Mouse (Mus musculus): ENCODE results near the gene Rbbp4. TPM values are rescaled to one million over a fixed set of nuclear protein-coding genes. Genes with fewer than 3 reads are reported as not detected.
"Not testable (repeated sequence)": the region's sequence is repeated elsewhere in the genome, so short reads cannot be mapped to it uniquely, and the experiment has no call there.

The Rbbp4 gene
- polyA plus RNA-seq, 1 experiment from 2014 or later = 349 TPM

DNA sequence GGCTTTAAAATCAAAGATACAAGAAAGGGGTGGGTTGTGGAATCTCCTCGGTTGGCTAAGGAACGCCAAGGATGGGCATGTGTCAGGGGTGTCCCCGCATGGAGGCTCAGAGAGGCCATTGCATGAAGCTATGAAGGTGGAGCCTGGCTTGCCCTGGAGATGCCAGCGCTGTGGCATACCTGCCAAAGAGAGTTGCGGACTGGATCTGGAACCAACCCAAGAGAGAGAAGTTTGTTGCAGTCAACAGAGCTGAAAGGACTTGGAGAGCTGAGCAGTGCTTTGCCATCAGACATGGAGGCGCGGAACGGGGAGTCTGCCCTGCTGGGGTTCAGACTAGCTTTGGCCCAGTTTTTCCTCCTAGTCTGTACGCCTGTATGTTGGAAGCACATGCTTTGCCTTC lies 28.3 kb upstream of the Rbbp4 start:
- Histone ChIP-seq H3K4me1 (ENCODE audit: control insufficient read depth, insufficient read depth, low read length) (no peaks in the 10 kb centered on the region), H3K27me3 (ENCODE audit: control insufficient read depth, insufficient read depth, low read length) (no peaks in the 10 kb centered on the region), H3K4me3 (replicated peaks; ENCODE audit: low read depth, low read length) (no peak overlapping the region), H3K9me3 (ENCODE audit: control insufficient read depth, low read length) (no peaks in the 10 kb centered on the region), H3K36me3 (ENCODE audit: control insufficient read depth, insufficient read depth, low read length) (peaks cover 25% of the 10 kb centered on the region), H3K27ac (replicated peaks; ENCODE audit: low read depth, low read length) (no peak overlapping the region), H3K4me2 (ENCODE audit: low read length) (no peak overlapping the region), H3K9ac (replicated peaks; ENCODE audit: low read length) (no peak overlapping the region)
- ATAC-seq (ENCODE audit: low FRiP score, low TSS enrichment) (no peak), DNase-seq (no peak)
- WGBS = 93% methylated on average over 9 of the region's 9 CpGs

DNA sequence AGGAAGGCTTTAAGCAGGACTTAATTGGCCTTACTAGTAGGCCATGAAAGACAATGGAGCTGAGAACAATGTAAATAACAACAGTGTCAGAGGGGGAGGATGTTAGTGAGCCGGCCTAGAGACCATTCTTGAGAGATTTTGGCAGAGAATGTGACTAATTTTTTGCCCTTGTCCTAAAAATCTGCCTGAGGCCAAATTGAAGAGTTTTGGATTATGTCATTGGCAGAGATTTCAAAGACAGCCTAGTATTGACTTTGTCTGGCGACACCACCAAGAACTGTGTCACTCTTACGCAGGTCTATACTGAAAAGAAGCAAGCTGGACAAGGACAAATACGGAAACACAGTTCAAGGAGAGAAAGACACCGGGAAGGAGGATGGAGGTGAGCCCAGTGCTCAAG lies 27.6 kb upstream of the Rbbp4 start:
- Histone ChIP-seq H3K4me1 (ENCODE audit: control insufficient read depth, insufficient read depth, low read length) (no peaks in the 10 kb centered on the region), H3K9ac (replicated peaks; ENCODE audit: low read length) (no peak overlapping the region), H3K4me2 (ENCODE audit: low read length) (no peak overlapping the region), H3K4me3 (replicated peaks; ENCODE audit: low read depth, low read length) (no peak overlapping the region), H3K27me3 (ENCODE audit: control insufficient read depth, insufficient read depth, low read length) (no peaks in the 10 kb centered on the region), H3K36me3 (ENCODE audit: control insufficient read depth, insufficient read depth, low read length) (peaks cover 31% of the 10 kb centered on the region), H3K27ac (replicated peaks; ENCODE audit: low read depth, low read length) (no peak overlapping the region), H3K9me3 (ENCODE audit: control insufficient read depth, low read length) (no peaks in the 10 kb centered on the region)
- WGBS = 71% methylated on average over 5 of the region's 5 CpGs
- no peak for ATAC-seq (ENCODE audit: low FRiP score, low TSS enrichment)
- no peak for DNase-seq

DNA sequence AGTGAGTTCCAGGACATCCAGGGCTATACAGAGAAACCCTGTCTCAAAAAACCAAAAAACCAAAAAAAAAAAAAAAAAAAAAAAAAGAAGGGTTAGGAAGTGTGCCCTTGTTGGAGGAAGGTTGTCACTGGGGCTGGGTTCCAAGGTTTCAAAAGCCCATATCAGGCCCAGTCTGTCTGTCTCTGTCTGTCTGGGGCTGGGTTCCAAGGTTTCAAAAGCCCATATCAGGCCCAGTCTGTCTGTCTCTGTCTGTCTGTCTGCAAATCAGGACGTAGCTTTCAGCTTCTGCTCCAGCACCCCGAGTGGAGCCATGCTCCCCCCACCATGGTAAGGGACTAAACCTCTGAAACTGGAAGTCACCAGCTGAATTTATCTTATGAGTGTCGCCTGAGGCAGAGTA lies 27.1 kb upstream of the Rbbp4 start:
- 81% methylated on average over 3 of the region's 3 CpGs for WGBS
- H3K9me3 ChIP-seq (ENCODE audit: control insufficient read depth, low read length); ATAC-seq (ENCODE audit: low FRiP score, low TSS enrichment); H3K27ac ChIP-seq (replicated peaks; ENCODE audit: low read depth, low read length); H3K4me1 ChIP-seq (ENCODE audit: control insufficient read depth, insufficient read depth, low read length); DNase-seq; H3K4me2 ChIP-seq (ENCODE audit: low read length); H3K27me3 ChIP-seq (ENCODE audit: control insufficient read depth, insufficient read depth, low read length); H3K9ac ChIP-seq (replicated peaks; ENCODE audit: low read length); H3K4me3 ChIP-seq (replicated peaks; ENCODE audit: low read depth, low read length): not testable (repeated sequence)
- H3K36me3 ChIP-seq (ENCODE audit: control insufficient read depth, insufficient read depth, low read length) = peaks cover 37% of the 10 kb centered on the region

DNA sequence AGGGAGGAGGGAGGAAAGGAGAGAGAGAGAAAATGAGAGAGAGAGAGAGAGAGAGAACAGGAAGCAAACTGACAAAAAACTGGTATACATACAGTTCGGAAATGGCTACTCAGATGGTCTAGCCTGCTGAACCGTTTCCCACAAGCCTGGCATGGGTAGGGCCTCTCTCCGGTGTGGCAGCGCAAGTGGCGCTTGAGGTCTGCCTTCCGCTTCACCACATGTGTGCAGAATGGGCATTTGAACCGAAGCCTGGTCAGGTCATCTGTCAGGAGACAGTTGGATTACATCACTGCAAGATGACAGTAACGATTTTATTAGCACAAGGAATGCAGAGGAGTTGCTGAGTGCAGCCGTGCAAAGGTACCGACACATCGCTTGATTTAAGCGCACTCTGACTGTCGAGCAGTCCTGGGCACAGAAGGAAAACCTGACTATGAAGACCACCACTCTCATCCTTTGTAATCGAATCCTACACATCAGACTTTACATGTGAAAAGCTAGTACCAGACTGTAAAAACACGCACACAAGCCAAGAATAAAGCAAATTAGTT lies 22.5 kb upstream of the Rbbp4 start:
- ATAC-seq (ENCODE audit: low FRiP score, low TSS enrichment) (no peak), DNase-seq (no peak)
- 84% methylated on average over 15 of the region's 15 CpGs for WGBS
- H3K4me3 ChIP-seq (replicated peaks; ENCODE audit: low read depth, low read length) = no peak overlapping the region
- no peak overlapping the region for H3K27ac ChIP-seq (replicated peaks; ENCODE audit: low read depth, low read length)
- no peaks in the 10 kb centered on the region for H3K4me1 ChIP-seq (ENCODE audit: control insufficient read depth, insufficient read depth, low read length)
- H3K9me3 ChIP-seq (ENCODE audit: control insufficient read depth, low read length) = no peaks in the 10 kb centered on the region
- no peak overlapping the region for H3K9ac ChIP-seq (replicated peaks; ENCODE audit: low read length)
- H3K4me2 ChIP-seq (ENCODE audit: low read length) = no peak overlapping the region
- no peaks in the 10 kb centered on the region for H3K27me3 ChIP-seq (ENCODE audit: control insufficient read depth, insufficient read depth, low read length)
- peaks cover 62% of the 10 kb centered on the region for H3K36me3 ChIP-seq (ENCODE audit: control insufficient read depth, insufficient read depth, low read length)

DNA sequence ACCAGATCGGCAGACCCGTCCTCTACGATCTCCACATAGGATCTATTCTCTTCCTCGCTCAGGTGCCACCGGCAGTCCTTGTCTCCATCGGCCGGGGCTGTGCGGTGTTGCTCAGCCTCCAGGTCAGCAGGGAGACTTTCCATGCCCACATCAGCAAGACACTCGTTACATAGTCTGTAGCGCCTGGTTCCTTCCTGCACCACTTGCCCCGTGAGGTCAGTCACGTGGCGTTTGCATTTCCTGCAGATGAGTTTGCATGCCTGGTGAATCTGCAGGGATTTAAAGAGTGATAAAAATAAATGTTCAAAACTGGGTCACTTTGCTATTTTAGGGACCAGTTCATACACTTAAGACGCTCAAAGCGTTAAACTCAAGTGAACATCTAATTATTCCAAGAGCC lies 19.1 kb upstream of the Rbbp4 start:
- Histone ChIP-seq H3K9ac (replicated peaks; ENCODE audit: low read length) (no peak overlapping the region), H3K36me3 (ENCODE audit: control insufficient read depth, insufficient read depth, low read length) (peaks cover 51% of the 10 kb centered on the region), H3K27me3 (ENCODE audit: control insufficient read depth, insufficient read depth, low read length) (no peaks in the 10 kb centered on the region), H3K9me3 (ENCODE audit: control insufficient read depth, low read length) (no peaks in the 10 kb centered on the region), H3K4me1 (ENCODE audit: control insufficient read depth, insufficient read depth, low read length) (no peaks in the 10 kb centered on the region), H3K4me3 (replicated peaks; ENCODE audit: low read depth, low read length) (no peak overlapping the region), H3K4me2 (ENCODE audit: low read length) (no peak overlapping the region), H3K27ac (replicated peaks; ENCODE audit: low read depth, low read length) (no peak overlapping the region)
- no peak for ATAC-seq (ENCODE audit: low FRiP score, low TSS enrichment)
- DNase-seq = no peak
- WGBS = 90% methylated on average over 15 of the region's 15 CpGs

DNA sequence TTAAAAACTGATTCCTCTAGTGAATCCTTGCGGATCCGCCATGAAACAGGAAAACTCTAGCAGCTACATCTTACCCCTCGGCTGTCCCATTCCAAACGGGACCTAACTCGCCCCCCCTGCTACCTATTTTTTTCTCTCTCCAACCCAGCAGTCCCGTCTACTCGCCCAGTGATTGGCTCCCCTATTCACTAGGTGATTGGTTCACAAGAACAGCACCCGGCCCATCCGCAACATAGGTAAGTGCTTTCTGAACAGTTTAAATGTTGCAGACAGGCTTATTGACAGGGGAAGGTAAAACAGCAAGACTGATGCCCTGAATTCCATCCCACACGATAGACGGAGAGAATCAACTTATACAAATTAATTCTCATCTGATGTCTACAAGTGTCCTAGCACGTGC lies 18.0 kb upstream of the Rbbp4 start:
- Histone ChIP-seq H3K27ac (replicated peaks; ENCODE audit: low read depth, low read length) (no peak overlapping the region), H3K9me3 (ENCODE audit: control insufficient read depth, low read length) (no peaks in the 10 kb centered on the region), H3K36me3 (ENCODE audit: control insufficient read depth, insufficient read depth, low read length) (peaks cover 44% of the 10 kb centered on the region), H3K4me3 (replicated peaks; ENCODE audit: low read depth, low read length) (no peak overlapping the region), H3K27me3 (ENCODE audit: control insufficient read depth, insufficient read depth, low read length) (no peaks in the 10 kb centered on the region), H3K9ac (replicated peaks; ENCODE audit: low read length) (no peak overlapping the region), H3K4me1 (ENCODE audit: control insufficient read depth, insufficient read depth, low read length) (no peaks in the 10 kb centered on the region), H3K4me2 (ENCODE audit: low read length) (no peak overlapping the region)
- WGBS = 92% methylated on average over 12 of the region's 12 CpGs
- DNase-seq (no peak), ATAC-seq (ENCODE audit: low FRiP score, low TSS enrichment) (no peak)

DNA sequence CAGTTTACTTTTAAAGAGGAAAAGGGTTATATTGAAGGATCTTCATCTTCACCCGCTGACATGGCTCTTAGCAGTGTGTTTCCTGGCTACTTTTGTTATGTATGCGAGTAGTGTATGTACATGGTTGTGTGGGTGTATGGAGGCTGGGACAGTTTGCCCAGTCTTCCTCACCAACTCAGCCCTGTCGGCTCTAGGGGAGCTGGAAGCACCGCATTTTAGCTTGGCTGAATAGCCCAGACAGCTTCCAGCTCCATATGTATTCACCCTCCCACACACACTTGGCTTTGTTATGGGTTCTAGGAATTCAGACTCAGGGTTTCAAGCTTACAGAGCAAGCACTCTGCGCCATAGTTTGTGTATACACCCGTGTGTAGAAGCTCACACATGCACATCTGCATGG lies 15.9 kb upstream of the Rbbp4 start:
- no peak for ATAC-seq (ENCODE audit: low FRiP score, low TSS enrichment)
- no peak for DNase-seq
- Histone ChIP-seq H3K9ac (replicated peaks; ENCODE audit: low read length) (no peak overlapping the region), H3K4me1 (ENCODE audit: control insufficient read depth, insufficient read depth, low read length) (no peaks in the 10 kb centered on the region), H3K27me3 (ENCODE audit: control insufficient read depth, insufficient read depth, low read length) (no peaks in the 10 kb centered on the region), H3K9me3 (ENCODE audit: control insufficient read depth, low read length) (no peaks in the 10 kb centered on the region), H3K27ac (replicated peaks; ENCODE audit: low read depth, low read length) (no peak overlapping the region), H3K36me3 (ENCODE audit: control insufficient read depth, insufficient read depth, low read length) (peaks cover 35% of the 10 kb centered on the region), H3K4me3 (replicated peaks; ENCODE audit: low read depth, low read length) (no peak overlapping the region), H3K4me2 (ENCODE audit: low read length) (no peak overlapping the region)
- WGBS = 71% methylated on average over 6 of the region's 6 CpGs

DNA sequence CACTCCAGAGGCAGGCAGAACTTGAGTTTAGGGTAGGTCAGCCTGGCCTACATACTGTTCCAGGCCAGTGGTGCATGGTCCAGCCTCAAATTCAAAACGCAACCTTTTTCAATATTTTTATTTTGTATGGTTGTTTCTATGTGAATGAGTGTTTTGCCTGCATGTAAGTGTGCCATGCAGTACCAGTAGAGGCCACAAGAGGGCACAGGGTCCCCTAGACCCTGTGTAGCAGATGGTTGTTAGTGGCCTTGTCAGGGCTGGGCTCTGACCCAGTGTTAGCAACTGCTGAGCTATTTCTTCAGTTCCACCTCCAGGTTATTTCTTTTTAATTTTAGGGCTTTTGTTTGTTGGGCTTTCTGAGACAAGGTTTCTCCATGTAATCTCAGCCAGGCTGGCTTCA lies 15.5 kb upstream of the Rbbp4 start:
- Histone ChIP-seq H3K27ac (replicated peaks; ENCODE audit: low read depth, low read length) (no peak overlapping the region), H3K4me3 (replicated peaks; ENCODE audit: low read depth, low read length) (no peak overlapping the region), H3K9me3 (ENCODE audit: control insufficient read depth, low read length) (no peaks in the 10 kb centered on the region), H3K4me2 (ENCODE audit: low read length) (no peak overlapping the region), H3K9ac (replicated peaks; ENCODE audit: low read length) (no peak overlapping the region), H3K36me3 (ENCODE audit: control insufficient read depth, insufficient read depth, low read length) (peaks cover 31% of the 10 kb centered on the region), H3K27me3 (ENCODE audit: control insufficient read depth, insufficient read depth, low read length) (no peaks in the 10 kb centered on the region), H3K4me1 (ENCODE audit: control insufficient read depth, insufficient read depth, low read length) (no peaks in the 10 kb centered on the region)
- ATAC-seq (ENCODE audit: low FRiP score, low TSS enrichment) (no peak), DNase-seq (peak; percentile 93)
- WGBS = 7% methylated on average over 1 of the region's 1 CpGs

DNA sequence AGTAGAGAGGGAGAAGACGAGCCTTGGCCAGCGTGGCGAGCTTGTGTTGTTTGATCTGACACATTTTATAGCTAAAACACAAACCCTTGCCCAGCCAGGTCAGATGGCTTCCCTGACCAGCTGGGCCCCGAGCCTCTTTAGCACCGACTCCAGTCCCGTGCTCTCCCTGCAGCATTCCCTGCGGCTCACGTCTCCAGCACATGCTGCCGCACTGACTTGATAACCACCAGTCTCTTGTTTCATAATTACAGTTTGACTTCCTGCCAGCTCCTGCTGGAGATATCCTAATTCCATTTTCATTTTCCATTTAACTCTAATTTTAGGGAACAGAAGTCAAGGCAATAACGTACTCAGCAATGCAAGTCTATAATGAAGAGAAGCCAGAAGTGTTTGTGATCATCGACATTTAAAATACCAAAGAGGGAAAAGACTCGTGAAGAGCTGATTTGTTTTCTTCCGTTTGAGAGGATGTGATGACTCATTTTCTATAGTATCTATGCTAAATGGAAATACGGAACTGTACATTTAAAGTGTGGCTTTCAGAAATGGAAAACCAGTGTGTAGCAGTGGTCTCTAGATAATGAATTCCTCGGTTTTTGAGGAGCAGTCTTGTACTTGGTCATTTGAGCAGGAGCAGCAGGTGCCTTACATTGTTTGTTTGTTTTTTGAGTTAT lies 11.4 kb upstream of the Rbbp4 start:
- H3K4me1 ChIP-seq (ENCODE audit: control insufficient read depth, insufficient read depth, low read length) = no peaks in the 10 kb centered on the region
- DNase-seq (no peak), ATAC-seq (ENCODE audit: low FRiP score, low TSS enrichment) (no peak)
- no peak overlapping the region for H3K4me2 ChIP-seq (ENCODE audit: low read length)
- no peaks in the 10 kb centered on the region for H3K9me3 ChIP-seq (ENCODE audit: control insufficient read depth, low read length)
- H3K4me3 ChIP-seq (replicated peaks; ENCODE audit: low read depth, low read length) = no peak overlapping the region
- H3K27ac ChIP-seq (replicated peaks; ENCODE audit: low read depth, low read length) = no peak overlapping the region
- no peak overlapping the region for H3K9ac ChIP-seq (replicated peaks; ENCODE audit: low read length)
- WGBS = 95% methylated on average over 15 of the region's 15 CpGs
- no peaks in the 10 kb centered on the region for H3K27me3 ChIP-seq (ENCODE audit: control insufficient read depth, insufficient read depth, low read length)
- peaks cover 30% of the 10 kb centered on the region for H3K36me3 ChIP-seq (ENCODE audit: control insufficient read depth, insufficient read depth, low read length)
